Mouse (Mus musculus) thymus, postnatal 25 days (tissue): ENCODE results near the gene Chst3.
A peak's percentile ranks its signal among the peaks of the same experiment; 100 is the strongest.
"Not testable (repeated sequence)": the region's sequence is repeated elsewhere in the genome, so short reads cannot be mapped to it uniquely, and the experiment has no call there.

Source experiments
- DNase-seq: peaks from one replicate; pipeline ENCODE4 v3.0.0; 2022

Gene Chst3

DNA sequence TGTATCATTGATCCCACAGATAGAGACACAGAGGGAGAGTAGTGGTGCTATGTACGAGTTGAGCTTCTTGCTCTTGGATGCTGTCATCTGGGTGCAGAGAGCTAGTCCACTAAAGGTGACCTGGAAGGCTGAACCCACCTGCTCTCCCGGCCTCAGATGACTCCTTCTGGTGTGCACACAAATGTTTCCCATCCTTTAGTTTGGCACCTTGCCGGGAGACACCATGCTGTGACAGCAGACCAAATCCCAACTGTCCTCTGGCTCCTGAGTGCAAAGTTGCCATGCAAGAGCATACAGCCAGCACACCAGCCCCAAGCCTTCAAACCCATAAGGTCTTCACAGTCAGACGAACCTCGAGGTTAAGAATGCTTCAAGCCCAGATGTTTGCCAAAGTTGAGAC is 22.1 kb downstream of the Chst3 start:
- DNase-seq: no peak

GRCm38 (mm10) chr10:60195087-60195486 is 24.0 kb downstream of the Chst3 start:
- no peak for DNase-seq

GRCm38 (mm10) chr10:60193532-60194423 is 25.3 kb downstream of the Chst3 start:
- peak; percentile 31 for DNase-seq

- DNase-seq: peak; percentile 80
Measured at GRCm38 (mm10) chr10:60191796-60192195, 27.3 kb downstream of the Chst3 start.

- no peak for DNase-seq
Measured at GRCm38 (mm10) chr10:60189534-60190186, 29.4 kb downstream of the Chst3 start.

- DNase-seq: no peak
Measured at GRCm38 (mm10) chr10:60186191-60186945, 32.7 kb downstream of the Chst3 start.

DNA sequence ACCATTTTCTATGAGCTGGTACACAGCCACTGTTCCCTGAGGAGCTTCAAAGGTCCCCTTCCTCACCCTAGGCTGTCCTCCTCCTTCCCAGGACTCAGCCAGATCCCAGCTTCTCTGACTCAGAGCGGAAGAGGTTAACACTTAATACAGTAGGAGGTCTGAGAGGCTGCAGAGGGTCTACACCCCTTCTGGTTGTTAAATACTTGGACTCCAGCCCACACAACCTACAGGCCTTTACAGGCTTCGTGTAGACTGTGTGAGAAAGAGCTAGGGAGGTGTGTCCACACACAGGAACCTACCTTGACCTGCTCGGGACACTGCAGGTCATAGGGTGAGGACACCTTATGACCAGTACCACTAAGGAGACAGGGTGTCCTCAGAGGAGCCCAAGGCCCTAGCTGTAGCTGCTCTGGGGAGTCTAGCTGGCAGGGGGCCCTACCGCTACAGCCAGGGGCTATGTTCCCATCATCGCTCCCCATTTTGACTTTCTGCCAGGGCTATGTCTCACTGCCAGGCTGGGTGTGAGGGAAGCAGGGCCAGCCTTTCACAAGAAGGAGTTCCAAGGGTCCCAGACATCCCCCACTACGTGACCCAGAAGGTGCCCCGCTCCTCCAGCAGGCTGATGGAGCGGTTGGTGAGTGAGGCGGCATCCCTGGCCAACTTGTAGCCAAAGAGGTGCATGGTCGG is 33.9 kb downstream of the Chst3 start:
- no peak for DNase-seq

DNA sequence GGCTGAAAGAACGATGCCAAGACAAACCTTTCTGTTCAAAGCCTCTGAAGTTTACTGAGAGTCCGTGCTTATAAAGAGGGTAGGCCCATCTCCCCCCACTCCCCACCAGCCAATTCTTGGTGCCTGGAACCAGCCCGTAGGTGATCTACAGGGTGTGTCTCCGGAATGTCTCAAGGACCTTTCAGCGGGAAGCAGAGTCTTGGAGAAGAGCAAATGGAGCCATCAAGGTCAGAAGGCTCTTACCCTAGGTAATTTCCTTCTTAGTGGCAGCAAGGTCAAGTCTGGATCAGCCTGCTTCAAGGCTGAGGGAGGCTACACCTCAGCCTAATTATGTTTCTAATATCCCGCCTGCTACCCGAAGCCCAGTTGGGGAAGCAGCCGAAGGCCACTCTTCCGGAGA is 43.8 kb downstream of the Chst3 start:
- not testable (repeated sequence) for DNase-seq

GRCm38 (mm10) chr10:60174506-60174905 is 44.6 kb downstream of the Chst3 start:
- no peak for DNase-seq

DNA sequence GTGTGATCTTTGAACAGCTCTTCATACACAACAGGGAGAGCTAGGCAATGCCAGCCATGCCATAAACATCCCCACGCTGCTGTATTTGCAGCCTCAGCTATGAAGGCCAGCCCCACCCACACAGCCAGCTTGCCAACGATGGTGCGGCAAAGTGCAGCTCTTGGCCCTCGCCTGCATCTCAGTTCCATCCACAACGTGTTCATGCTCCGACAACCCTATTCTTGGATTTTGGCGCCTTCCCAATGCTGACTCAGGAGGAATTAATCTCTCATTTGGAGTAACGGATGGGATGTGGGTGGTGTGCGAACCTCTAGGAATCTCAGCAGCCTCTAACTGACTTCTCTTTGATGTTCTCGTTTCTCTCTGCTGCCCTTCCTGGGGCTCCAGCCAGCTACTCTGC is 46.0 kb downstream of the Chst3 start:
- DNase-seq: no peak

- no peak for DNase-seq
Measured at GRCm38 (mm10) chr10:60172306-60172705, 46.8 kb downstream of the Chst3 start.

DNA sequence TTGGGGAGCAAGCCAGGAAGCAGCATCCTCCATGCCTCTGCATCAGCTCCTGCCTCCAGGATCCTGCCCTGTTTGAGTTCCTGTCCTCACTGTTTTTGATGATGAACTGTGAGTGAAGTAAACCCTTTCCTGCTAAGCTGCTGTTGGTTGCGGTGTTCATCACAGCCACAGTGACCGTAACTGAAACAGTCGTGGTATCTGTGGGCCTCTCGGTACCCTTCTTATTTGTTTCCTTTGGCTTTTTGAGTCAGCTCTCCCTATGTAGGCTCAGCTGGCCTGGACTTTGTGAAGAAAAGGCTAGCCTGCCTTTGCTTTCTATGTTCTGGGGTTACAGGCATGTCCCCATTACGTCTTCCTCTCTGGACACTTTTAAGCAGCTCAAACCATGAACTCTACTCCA is 47.7 kb downstream of the Chst3 start:
- DNase-seq: no peak

GRCm38 (mm10) chr10:60170326-60171089 is 48.6 kb downstream of the Chst3 start:
- DNase-seq: no peak

DNA sequence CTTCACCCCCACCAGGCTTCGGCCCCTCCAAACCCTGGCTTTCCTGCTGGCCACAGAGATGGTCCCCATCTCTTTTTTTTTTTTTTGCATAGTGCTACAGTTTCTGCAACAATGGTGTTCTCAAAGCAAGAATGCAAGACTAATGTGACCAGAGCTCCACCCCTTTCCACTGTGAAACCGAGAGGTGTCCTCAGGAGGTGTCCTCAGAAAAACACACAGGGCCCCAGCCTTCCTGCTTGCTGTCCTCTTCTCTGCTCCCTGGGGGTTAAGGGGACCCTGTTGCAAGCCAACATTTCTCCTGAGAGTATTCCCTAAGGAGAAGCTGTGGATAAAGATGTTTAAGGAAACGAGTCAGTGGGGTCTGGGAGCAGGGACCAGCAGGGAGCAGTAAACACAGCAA is 50.1 kb downstream of the Chst3 start:
- peak; percentile 38 for DNase-seq

GRCm38 (mm10) chr10:60168306-60168705 is 50.8 kb downstream of the Chst3 start:
- peak; percentile 56 for DNase-seq

GRCm38 (mm10) chr10:60166068-60166467 is 53.0 kb downstream of the Chst3 start:
- no peak for DNase-seq

- DNase-seq: no peak
Measured at GRCm38 (mm10) chr10:60164869-60165268, 54.2 kb downstream of the Chst3 start.

- DNase-seq: no peak
Measured at GRCm38 (mm10) chr10:60162973-60163255, 56.1 kb downstream of the Chst3 start.

DNA sequence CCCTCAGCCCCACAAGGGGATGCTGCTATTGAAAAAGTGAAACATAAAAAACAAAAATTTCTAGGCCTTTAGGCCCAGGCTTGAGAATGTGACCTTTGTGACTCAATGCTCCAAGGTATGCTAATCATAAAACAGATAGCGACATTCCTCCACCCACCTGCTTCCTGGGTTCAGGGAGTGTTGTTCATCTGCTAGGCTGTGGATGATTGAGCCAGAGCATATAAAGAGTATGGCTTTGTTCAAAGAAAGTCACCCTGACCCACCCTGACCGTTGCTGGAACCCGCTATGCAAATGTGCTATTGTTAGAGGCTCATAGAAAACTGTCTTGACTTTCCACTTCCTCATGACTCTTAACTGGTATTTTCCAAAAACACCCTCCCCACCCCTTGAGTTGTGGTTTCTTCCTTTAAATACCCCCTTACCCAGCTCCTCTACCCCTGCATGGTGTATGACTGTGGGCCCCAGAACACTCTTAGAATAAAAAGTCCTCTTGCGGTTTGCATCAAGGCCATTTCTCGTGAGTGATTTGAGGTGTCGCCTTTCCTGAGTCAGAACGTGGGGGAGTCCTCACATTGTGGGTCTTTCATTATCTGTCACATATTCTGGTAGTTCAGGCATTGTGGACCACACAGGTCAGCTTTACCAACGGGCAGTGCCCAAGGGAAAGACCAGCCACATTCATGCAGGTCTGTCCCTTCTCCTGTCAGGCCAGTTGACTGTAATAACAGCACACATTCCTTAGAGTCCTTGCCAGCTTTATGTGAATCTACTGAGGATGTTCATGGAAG is 56.7 kb downstream of the Chst3 start:
- not testable (repeated sequence) for DNase-seq

DNA sequence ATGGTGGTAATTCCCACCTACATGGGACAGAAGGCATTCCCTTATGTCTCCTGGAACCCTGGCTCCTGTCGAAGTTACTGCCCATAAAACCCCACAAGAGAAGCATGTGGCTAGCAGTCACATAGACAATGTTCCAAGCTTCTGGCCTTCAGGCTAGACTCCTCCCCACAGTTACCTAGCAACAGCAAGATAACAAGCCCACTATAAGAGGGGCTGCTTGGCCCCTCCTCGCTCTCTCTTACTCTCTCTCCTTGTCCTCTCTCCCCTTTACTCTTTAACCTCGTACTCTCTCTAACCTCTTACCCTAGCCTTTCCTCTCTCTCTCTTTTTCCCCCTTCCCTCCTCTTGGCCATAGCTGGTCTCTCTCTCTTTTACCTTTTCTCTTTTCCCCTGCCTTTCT is 57.7 kb downstream of the Chst3 start:
- not testable (repeated sequence) for DNase-seq

- no peak for DNase-seq
Measured at GRCm38 (mm10) chr10:60158144-60158543, 60.9 kb downstream of the Chst3 start.

DNA sequence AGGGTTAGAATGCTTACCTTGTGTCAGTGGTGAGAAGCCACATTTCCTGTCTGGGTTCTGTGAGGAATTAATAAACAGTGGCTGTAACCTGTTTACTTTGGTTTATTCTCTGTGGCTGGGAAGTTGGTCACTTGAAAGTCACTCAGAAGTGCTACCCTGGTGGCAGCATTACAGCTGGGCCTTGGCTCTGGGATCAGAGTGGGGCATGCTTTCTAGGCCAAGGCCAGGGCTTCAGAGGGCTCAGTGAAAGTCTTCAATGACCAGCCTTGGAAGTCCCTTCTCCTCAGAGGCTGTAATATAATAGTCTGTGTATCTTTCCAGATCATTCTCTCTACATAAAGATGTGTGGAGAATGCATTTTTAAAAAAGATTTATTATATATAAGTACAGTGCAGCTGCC is 63.0 kb downstream of the Chst3 start:
- DNase-seq: no peak
